Mouse (Mus musculus) gastrocnemius, postnatal 10 days (tissue): ENCODE data around the gene Engase. TPM values are rescaled to one million over a fixed set of nuclear protein-coding genes. Genes with fewer than 3 reads are reported as not detected.

Experiments
- DNase-seq: peaks from one replicate; pipeline ENCODE4 v3.0.0; 2021; ENCODE audit warnings: mixed read lengths
- total RNA-seq, 2 experiments: library from RNA; stranded (reverse); gene quantifications; 2 replicates each; pipeline ENCODE4 v1.2.3; 2021

The Engase gene
- total RNA-seq, 2 experiments from 2014 or later: 16.6 to 17.3 TPM

DNA sequence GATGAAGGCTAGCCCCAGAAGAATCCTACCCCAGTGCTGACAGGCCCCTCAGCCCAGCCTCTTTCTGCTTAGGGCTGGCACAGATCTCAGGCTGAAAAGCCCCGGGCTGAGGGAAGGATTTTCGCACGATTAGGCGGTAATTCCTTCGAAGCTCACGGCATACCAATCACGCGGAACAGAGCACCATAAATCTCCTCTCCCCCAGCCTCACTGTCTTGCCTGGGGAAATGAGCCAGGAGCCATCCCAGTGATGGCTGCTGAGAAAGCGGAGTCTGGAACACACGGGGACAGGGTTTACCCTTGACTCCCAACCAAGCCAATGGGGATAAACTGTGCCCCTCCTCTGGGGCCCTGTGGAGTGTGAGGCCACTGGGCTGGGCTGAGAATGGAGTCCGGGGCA lies 48.4 kb downstream of the Engase start:
- DNase-seq: no peak

DNA sequence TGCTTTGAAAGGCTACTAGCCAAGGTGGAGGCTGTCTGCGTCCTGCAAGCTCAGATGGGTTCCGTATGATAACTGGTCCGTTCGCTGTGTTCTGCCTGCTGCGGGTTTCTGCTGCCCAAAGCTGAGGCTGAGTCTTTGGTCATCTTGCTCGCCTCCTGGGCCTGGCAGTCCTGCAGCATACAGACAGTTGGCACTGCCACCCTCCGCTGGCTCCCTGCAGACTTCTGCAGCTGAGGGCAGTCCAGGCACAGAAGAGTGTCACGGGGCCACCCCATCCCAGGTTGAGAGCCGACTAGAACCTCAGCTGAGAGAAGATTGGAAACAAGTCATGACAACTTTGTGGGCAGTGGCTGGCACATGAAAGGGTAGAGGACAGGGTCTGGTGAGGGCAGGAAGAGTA lies 52.1 kb downstream of the Engase start:
- DNase-seq: no peak

DNA sequence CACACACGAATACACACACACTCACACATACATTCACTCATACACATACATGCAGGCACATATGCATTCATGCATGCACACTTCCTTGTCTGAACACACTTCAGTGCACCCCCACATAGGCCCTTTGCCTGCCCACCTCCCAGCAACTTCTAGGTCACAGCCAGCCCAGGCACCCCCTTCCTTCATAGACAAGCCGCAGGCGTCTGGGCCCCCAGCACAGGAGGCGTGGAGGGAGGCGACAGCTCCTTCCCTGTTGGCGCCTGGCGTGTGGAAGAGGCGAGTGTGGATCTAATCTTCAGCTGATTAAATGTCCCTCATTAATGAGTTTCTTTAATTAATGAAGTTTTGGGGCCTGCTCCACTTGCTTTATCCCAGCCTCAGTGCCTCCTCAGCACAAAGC lies 53.7 kb downstream of the Engase start:
- no peak for DNase-seq

DNA sequence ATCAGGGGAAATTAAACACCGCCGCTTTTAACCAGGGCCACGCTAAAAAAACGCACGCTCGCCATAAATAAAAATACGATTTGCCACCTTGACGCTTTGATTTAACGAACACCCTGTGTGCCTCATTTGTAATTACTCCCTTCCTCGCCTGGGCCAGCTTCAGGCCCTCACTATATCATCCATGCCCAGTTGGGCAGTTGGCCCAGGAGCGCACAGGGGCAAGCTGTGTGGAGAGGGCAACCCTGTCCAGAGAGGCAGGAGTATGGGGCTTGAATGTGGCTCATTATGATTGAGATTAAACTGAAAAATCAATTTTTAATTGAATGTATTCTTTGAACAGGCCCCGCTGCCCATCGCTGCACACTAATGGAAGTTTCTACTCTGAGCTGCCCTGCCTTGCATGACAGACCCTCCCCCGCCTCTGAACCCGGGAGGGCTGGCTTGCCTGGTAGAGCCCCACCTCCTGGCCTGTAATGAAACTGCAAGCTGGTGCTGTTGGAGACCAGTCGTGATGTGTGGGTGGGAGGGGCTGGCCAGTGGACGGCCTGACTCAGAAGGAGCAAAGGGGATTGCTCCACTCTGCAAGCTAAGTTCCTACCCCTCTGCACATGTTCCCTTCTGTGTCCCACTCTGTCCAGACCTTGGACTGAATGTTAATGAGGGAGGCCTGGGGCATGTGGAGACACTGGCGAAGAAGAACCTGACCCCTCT lies 57.9 kb downstream of the Engase start:
- peak; percentile 65 for DNase-seq

DNA sequence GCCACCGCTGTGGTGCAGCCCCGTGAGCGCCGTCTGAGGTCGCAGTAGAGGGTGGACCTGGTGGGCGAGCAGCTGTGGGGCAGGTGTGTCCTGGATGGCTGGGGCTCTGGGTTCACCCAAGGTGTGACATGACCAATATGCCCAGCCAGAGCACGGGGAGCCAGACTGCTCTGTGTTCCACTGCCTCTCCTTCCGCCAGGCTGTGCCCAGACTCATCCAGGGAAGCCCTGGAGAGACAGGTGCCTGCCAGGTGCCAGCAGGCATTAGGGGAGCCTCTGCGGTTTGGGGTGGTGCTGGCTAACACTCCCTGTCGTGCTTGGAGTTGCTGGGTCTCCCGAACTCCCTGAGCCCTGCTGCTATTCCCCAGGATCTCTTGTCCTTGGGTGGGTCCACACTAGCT lies 61.4 kb downstream of the Engase start:
- DNase-seq: no peak

Other genes starting within 250 kb of the Engase start
- 10 to 100 TPM; 26.4 to 30.7 TPM for gene Cyth1, start 228.2 kb upstream of the Engase start, total RNA-seq
- 10 to 100 TPM in 1 of 2 experiments, 1 to 10 TPM in 1; 9.7 to 14.1 TPM for gene Usp36, start 186.6 kb upstream of the Engase start, total RNA-seq
- gene Cep295nl, start 134.3 kb upstream of the Engase start, total RNA-seq: 1 to 10 TPM; 1.2 to 2.7 TPM
- gene Timp2, start 121.1 kb upstream of the Engase start, total RNA-seq: 100 to 1,000 TPM; 151 to 185 TPM
- 10 to 100 TPM; 10.7 to 18.2 TPM for gene Lgals3bp, start 74.7 kb upstream of the Engase start, total RNA-seq
- gene Cant1, start 57.7 kb upstream of the Engase start, total RNA-seq: 10 to 100 TPM; 13.1 to 14.9 TPM
- 10 to 100 TPM; 31.8 to 37.4 TPM for gene C1qtnf1, start 48.6 kb upstream of the Engase start, total RNA-seq